In genomic region chr4:139950431-139950848, GRCm38 (mm10) we compare ENCODE assay signal across 8 mouse cellular contexts. TPM values are rescaled to one million over a fixed set of nuclear protein-coding genes. Genes with fewer than 3 reads are reported as not detected.
DNase-seq lines count a peak whose midpoint lies in the region; ATAC-seq and TF ChIP-seq lines count a peak whose summit lies in the region.

No protein-coding gene starts in this region.

- no peaks in the 10 kb centered on the region for H3K36me3 ChIP-seq in forebrain, embryonic 13.5 days (ENCODE audit: poor library complexity, severe bottlenecking)

- no peak overlapping the region for H3K9ac ChIP-seq in forebrain, embryonic 13.5 days

- under 1% methylated on average over 20 of the region's 20 CpGs for WGBS in forebrain, embryonic 13.5 days

- ATAC-seq in forebrain, embryonic 13.5 days, result no peak
- no peak for ATAC-seq in megakaryocyte-erythroid progenitor cell, adult 5-6 weeks (replicated peaks; ENCODE audit: low FRiP score, low TSS enrichment, poor library complexity, severe bottlenecking)

- no peak for TF ChIP-seq CTCF in gastrocnemius, adult 2 months (IDR thresholded peaks at IDR 0.05)

- peaks cover 17% of the 10 kb centered on the region; the same call in 1 of the 2 replicates for H3K4me1 ChIP-seq in forebrain, embryonic 13.5 days

- no peaks in the 10 kb centered on the region for H3K9me3 ChIP-seq in forebrain, embryonic 13.5 days (replicated peaks)

- no peak overlapping the region for H3K27ac ChIP-seq in gastrocnemius, adult 2 months
- H3K27ac ChIP-seq in forebrain, embryonic 13.5 days, result no peak overlapping the region

- H3K4me2 ChIP-seq in forebrain, embryonic 13.5 days, result peak overlapping the region; percentile 50

- intact Hi-C loops in gastrocnemius, adult 2 months (cut with DNase I), result no loop called here

- peaks cover 18% of the 10 kb centered on the region for H3K27me3 ChIP-seq in forebrain, embryonic 13.5 days

- peak overlapping the region; percentile 21; the same call in 1 of the 2 replicates for H3K4me3 ChIP-seq in gastrocnemius, adult 2 months
- H3K4me3 ChIP-seq in forebrain, embryonic 13.5 days, result peak overlapping the region; percentile 12

- DNase-seq in gastrocnemius, adult 2 months, result no peak
- DNase-seq in gastrocnemius, postnatal 10 days, result no peak
- peak; percentile 60 for DNase-seq in kidney, postnatal 10 days
- peak; percentile 13 for DNase-seq in lung, postnatal 25 days (ENCODE audit: low spot score)
- DNase-seq in spleen, postnatal 4 days (ENCODE audit: low spot score in 2 of 2), result no peak
- DNase-seq in MN1 (ENCODE audit: low spot score), result no peak

RNA-seq across cellular contexts. Expression of gene Klhdc7a, which starts 17.4 kb away (rescaled TPM):
- under 1 TPM in 1 of 2 experiments, not detected in 1; 0.22 TPM for total RNA-seq in gastrocnemius, adult 2 months (2021)
- under 1 TPM; 0.28 to 0.34 TPM for total RNA-seq in gastrocnemius, postnatal 10 days (2021)
- 0.33 and 0.34 TPM in 2 replicates for polyA plus RNA-seq in forebrain, embryonic 13.5 days (2015; fragmentation: Nextera tagmentation; extraction: Ambion mirVana)
- not detected in 2 replicates for total RNA-seq in megakaryocyte-erythroid progenitor cell, adult 5-6 weeks (2014; fragmentation: Nextera tagmentation)
- not detected in 2 replicates for total RNA-seq in megakaryocyte-erythroid progenitor cell, adult 5-6 weeks (2017)

Comparison
In these comparisons a context has a peak if more than half of its experiments do, and no peak if none do; other contexts are left out.
1. DNase-seq: peak in kidney, postnatal 10 days (single experiment) and lung, postnatal 25 days (single experiment); none in gastrocnemius, adult 2 months (single experiment), gastrocnemius, postnatal 10 days (single experiment), spleen, postnatal 4 days (0 of 2) and MN1 (single experiment).